In the genomic region with DNA sequence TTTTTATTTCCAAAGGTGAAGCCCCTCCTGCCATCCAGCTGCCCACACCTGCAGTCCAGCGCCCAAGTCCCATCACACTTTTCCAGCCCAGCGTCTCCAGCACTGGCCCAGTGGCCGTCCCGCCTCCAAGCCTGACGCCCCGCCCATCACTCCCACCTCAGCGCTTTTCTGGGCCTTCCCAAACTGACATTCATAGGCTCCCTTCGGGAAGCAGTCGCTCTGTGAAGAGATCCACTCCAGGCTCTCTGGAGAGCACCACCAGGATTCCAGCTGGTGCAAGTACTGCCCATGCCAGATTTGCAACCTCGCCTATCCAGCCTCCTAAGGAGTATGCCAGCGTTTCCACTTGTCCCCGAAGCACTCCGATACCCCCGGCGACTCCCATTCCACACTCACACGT, we compare ENCODE assay signal across 9 mouse cellular contexts. TPM values are rescaled to one million over a fixed set of nuclear protein-coding genes. Genes with fewer than 3 reads are reported as not detected.
DNase-seq lines count a peak whose midpoint lies in the region; ATAC-seq and TF ChIP-seq lines count a peak whose summit lies in the region.
"Had no signal": no experiment of that assay in that cellular context is flagged by ENCODE, and none has a peak within 500 bp of the region (broad histone marks: within the 10 kb centered on the region; RNA-seq: fewer than 3 reads in every experiment).

No protein-coding gene starts in this region.

- H3K9me3 ChIP-seq in liver, embryonic 11.5 days (ENCODE audit: control insufficient read depth, low read length) = no peaks in the 10 kb centered on the region
- H3K9me3 ChIP-seq: megakaryocyte, embryonic 14.5 days had no signal

- peak overlapping the region; percentile 58 for H3K4me2 ChIP-seq in liver, embryonic 11.5 days

- no peak overlapping the region for H3K9ac ChIP-seq in liver, embryonic 11.5 days (ENCODE audit: low read depth, low read length)

- 3% methylated on average over 16 of the region's 16 CpGs for WGBS in cerebellum, adult 2 months
- WGBS in liver, embryonic 11.5 days = 11% methylated on average over 16 of the region's 16 CpGs

- H3K27ac ChIP-seq in cerebellum, adult 2 months (ENCODE audit: insufficient read depth, low read length) = no peak overlapping the region
- H3K27ac ChIP-seq in liver, embryonic 11.5 days (ENCODE audit: low read depth, low read length) = no peak overlapping the region

- H3K4me3 ChIP-seq in cerebellum, adult 2 months (replicated peaks; ENCODE audit: insufficient read depth, low read depth, low read length) = no peak overlapping the region
- peak overlapping the region; percentile 30 for H3K4me3 ChIP-seq in liver, embryonic 11.5 days (ENCODE audit: low read depth, low read length)
- H3K4me3 ChIP-seq: megakaryocyte, embryonic 14.5 days had no signal

- TF ChIP-seq CTCF in cerebellum, adult 2 months (IDR thresholded peaks at IDR 0.05; ENCODE audit: borderline replicate concordance, insufficient read depth, low read depth, low read length) = no peak

- no peaks in the 10 kb centered on the region for H3K36me3 ChIP-seq in liver, embryonic 11.5 days (ENCODE audit: control insufficient read depth, insufficient read depth, low read length)

- TF ChIP-seq POLR2A in cerebellum, adult 2 months (IDR thresholded peaks at IDR 0.05; ENCODE audit: borderline replicate concordance, insufficient read depth, low read length) = no peak

- 0 out of 2 replicates have a peak, but pooled peaks cover 3% of the 10 kb centered on the region for H3K4me1 ChIP-seq in cerebellum, adult 2 months (ENCODE audit: control insufficient read depth, insufficient read depth, low read length)
- no peaks in the 10 kb centered on the region for H3K4me1 ChIP-seq in liver, embryonic 11.5 days (replicated peaks; ENCODE audit: control insufficient read depth, insufficient read depth, low read length)
- H3K4me1 ChIP-seq: megakaryocyte, embryonic 14.5 days had no signal

- H3K27me3 ChIP-seq in cerebellum, adult 2 months (ENCODE audit: control insufficient read depth, insufficient read depth, low read length) = no peaks in the 10 kb centered on the region
- H3K27me3 ChIP-seq in liver, embryonic 11.5 days (replicated peaks; ENCODE audit: control insufficient read depth, insufficient read depth, low read length) = no peaks in the 10 kb centered on the region

- no peak for ATAC-seq in liver, embryonic 11.5 days (replicated peaks; ENCODE audit: low FRiP score)

- DNase-seq in cerebellum, postnatal 10 days = peak; percentile 29 to 42
- DNase-seq in cerebellum, adult 2 months = no peak
- DNase-seq in embryo, embryonic 9.5 days (ENCODE audit: extremely low spot score) = peak; percentile 42
- peak; percentile 52 for DNase-seq in heart, postnatal 4 days
- peak; percentile 34 for DNase-seq in liver, embryonic 11.5 days (ENCODE audit: low spot score)
- peak; percentile 31 for DNase-seq in neural tube, embryonic 10.5 days (ENCODE audit: extremely low spot score, low spot score)
- DNase-seq in c-Kit-positive CD71-positive TER-119-positive erythroid progenitor cells, embryonic 14.5 days (ENCODE audit: low spot score) = no peak
- DNase-seq in thymus, postnatal 10 days (ENCODE audit: low spot score in 2 of 2) = no peak

RNA-seq across cellular contexts. Expression of a gene that starts 11.5 kb away (rescaled TPM):
- polyA plus RNA-seq in cerebellum, adult 2 months (2012; rRNA removed) = 0.05 and 0.11 TPM in 2 replicates
- total RNA-seq in heart, postnatal 4 days (2021) = under 1 TPM; 0.27 to 0.55 TPM
- 0.05 and 0.08 TPM in 2 replicates for polyA plus RNA-seq in liver, embryonic 11.5 days (2014; fragmentation: Nextera tagmentation; extraction: Ambion mirVana)

RNA-seq across cellular contexts. Expression of a gene that starts 36.3 kb away (rescaled TPM):
- 6.7 and 6.8 TPM in 2 replicates for polyA plus RNA-seq in cerebellum, adult 2 months (2012; rRNA removed)
- 1 to 10 TPM; 9.0 to 10.0 TPM for total RNA-seq in heart, postnatal 4 days (2021)
- 18.2 and 19.1 TPM in 2 replicates for polyA plus RNA-seq in liver, embryonic 11.5 days (2014; fragmentation: Nextera tagmentation; extraction: Ambion mirVana)

RNA-seq across cellular contexts. Expression of a gene that starts 46.9 kb away (rescaled TPM):
- 20.8 and 21.9 TPM in 2 replicates for polyA plus RNA-seq in cerebellum, adult 2 months (2012; rRNA removed)
- total RNA-seq in heart, postnatal 4 days (2021) = 10 to 100 TPM in 1 of 2 experiments, 1 to 10 TPM in 1; 9.4 to 10.6 TPM
- polyA plus RNA-seq in liver, embryonic 11.5 days (2014; fragmentation: Nextera tagmentation; extraction: Ambion mirVana) = 7.3 and 8.3 TPM in 2 replicates

Comparison
In these comparisons a context has a peak if more than half of its experiments do, and no peak if none do; other contexts are left out.
1. DNase-seq: peak in cerebellum, postnatal 10 days (2 of 2), embryo, embryonic 9.5 days (single experiment), heart, postnatal 4 days (single experiment), liver, embryonic 11.5 days (single experiment) and neural tube, embryonic 10.5 days (single experiment); none in cerebellum, adult 2 months (0 of 2), c-Kit-positive CD71-positive TER-119-positive erythroid progenitor cells, embryonic 14.5 days (single experiment) and thymus, postnatal 10 days (0 of 2).